Mouse (Mus musculus) CH12.LX (cell line): Measurements from ENCODE around the gene Ccdc88b.

ENCODE experiments used
- CTCF ChIP-seq, 2 experiments: IDR thresholded peaks in 1 of 2; conservative IDR thresholded peaks in 1 of 2; 2 replicates each; pipeline ENCODE4 v1.5.1; 2011 to 2012; ENCODE audit warnings: low read depth in 2 of 2, low read length in 2 of 2, improper control_type of control experiment in 1 of 2, inconsistent platforms in 1 of 2, mild to moderate bottlenecking in 1 of 2, moderate library complexity in 1 of 2
- ELF1 ChIP-seq: IDR thresholded peaks from 2 replicates; pipeline ENCODE4 v1.6.1; 2014; ENCODE audit warnings: low read depth, mild to moderate bottlenecking, inconsistent platforms, low read length, improper control_type of control experiment
- GABPA ChIP-seq: IDR thresholded peaks from 2 replicates; pipeline ENCODE4 v1.6.1; 2012; ENCODE audit warnings: low read depth, low read length, improper control_type of control experiment, inconsistent platforms; ENCODE audit not compliant: insufficient replicate concordance
- MAZ ChIP-seq: IDR thresholded peaks from 2 replicates; pipeline ENCODE4 v1.6.1; 2012; ENCODE audit warnings: low read depth, mild to moderate bottlenecking, inconsistent platforms, low read length, improper control_type of control experiment, moderate library complexity
- MXI1 ChIP-seq: IDR thresholded peaks from 2 replicates; pipeline ENCODE4 v1.6.1; 2011; ENCODE audit warnings: mild to moderate bottlenecking, low read depth, low read length, improper control_type of control experiment
- NELFE ChIP-seq: IDR thresholded peaks from 2 replicates; pipeline ENCODE4 v1.6.1; 2011; ENCODE audit warnings: low read depth, low read length, improper control_type of control experiment
- RAD21 ChIP-seq: IDR thresholded peaks from 2 replicates; pipeline ENCODE4 v1.6.1; 2011; ENCODE audit warnings: low read depth, mild to moderate bottlenecking, low read length, improper control_type of control experiment, moderate library complexity

DNA sequence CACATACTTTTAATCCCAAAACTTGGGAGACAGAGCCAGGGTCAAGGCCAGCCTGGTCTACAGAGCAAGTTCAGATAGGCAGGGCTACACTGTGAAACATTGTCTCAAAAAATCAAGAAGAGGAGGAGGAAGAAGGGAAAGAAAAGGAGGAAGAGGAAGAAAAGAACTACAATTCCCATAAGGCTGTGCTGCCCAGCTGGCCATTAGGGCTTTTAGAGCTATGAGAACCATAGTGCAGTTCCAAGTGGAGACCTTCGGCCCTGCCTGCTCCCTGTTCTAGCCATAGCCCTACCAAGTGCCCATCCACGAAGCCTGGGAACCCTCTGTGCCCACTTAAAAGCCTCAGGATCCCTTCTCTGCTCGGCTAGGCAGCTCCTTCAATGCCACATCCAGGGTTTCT is 6.5 kb downstream of the Ccdc88b start:
- TF ChIP-seq MXI1, result no peak
- TF ChIP-seq GABPA, result no peak
- TF ChIP-seq CTCF (conservative IDR thresholded peaks at IDR 0.05 in 1 of 2, IDR thresholded peaks at IDR 0.05 in 1 of 2; ENCODE audit: low read depth in 2 of 2, low read length in 2 of 2), result no peak
- no peak for TF ChIP-seq ELF1
- no peak for TF ChIP-seq NELFE
- TF ChIP-seq MAZ, result no peak
- no peak for TF ChIP-seq RAD21
